ENCODE assay signal across 8 mouse cellular contexts in the genomic region with DNA sequence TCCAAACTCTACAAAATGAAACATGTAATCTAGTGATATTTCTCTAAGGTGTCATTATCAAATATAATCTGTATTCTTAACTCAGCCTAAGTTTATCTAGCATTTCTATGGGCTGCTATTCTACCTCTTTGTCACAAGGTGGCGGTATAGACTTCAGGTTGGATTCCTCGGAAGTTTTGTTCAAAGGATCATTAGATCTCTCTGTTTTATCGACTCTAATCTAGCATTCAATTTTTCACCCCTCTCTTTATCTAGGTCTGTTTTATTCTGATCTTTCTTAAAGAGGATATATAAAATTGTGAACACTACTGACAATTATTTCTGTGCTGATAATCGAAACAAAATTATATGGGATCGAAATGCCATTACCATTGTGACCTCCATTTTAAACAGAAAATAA. TPM values are rescaled to one million over a fixed set of nuclear protein-coding genes. Genes with fewer than 3 reads are reported as not detected.
DNase-seq lines count a peak whose midpoint lies in the region; ATAC-seq and TF ChIP-seq lines count a peak whose summit lies in the region.
"Had no signal": no experiment of that assay in that cellular context is flagged by ENCODE, and none has a peak within 500 bp of the region (broad histone marks: within the 10 kb centered on the region; RNA-seq: fewer than 3 reads in every experiment).

No protein-coding gene starts in this region.

- 27% methylated on average over 5 of the region's 5 CpGs for WGBS in kidney, postnatal 0 days

- H3K9ac ChIP-seq in kidney, postnatal 0 days (ENCODE audit: low read depth, low read length) = no peak overlapping the region
- no peak overlapping the region for H3K9ac ChIP-seq in ES-E14 (ENCODE audit: insufficient read depth, low read depth, low read length, poor library complexity, severe bottlenecking)
- H3K9ac ChIP-seq: lung, embryonic 15.5 days had no signal

- H3K27ac ChIP-seq in kidney, postnatal 0 days = peak overlapping the region; percentile 67; the same call in 1 of the 2 replicates
- H3K27ac ChIP-seq in ES-E14 (ENCODE audit: insufficient read depth, low read depth, low read length, poor library complexity, severe bottlenecking) = no peak overlapping the region; the same call in 1 of the 2 replicates

- TF ChIP-seq CTCF in kidney, postnatal 0 days (IDR thresholded peaks at IDR 0.05; ENCODE audit: low read depth) = peak; percentile 74

- in situ Hi-C loops in ES-E14 (cut with MboI; ENCODE audit: low sequenced_read_pairs in 2 of 2, unreplicated experiment in 2 of 2) = no loop called here

- no peak overlapping the region; the same call in 1 of the 2 replicates for H3K4me2 ChIP-seq in kidney, postnatal 0 days (ENCODE audit: low read length)

- no peaks in the 10 kb centered on the region for H3K36me3 ChIP-seq in kidney, postnatal 0 days (ENCODE audit: insufficient read depth, low read length)
- no peaks in the 10 kb centered on the region for H3K36me3 ChIP-seq in ES-E14 (ENCODE audit: control insufficient read depth, insufficient read depth, low read length, poor library complexity, severe bottlenecking)
- H3K36me3 ChIP-seq: lung, embryonic 15.5 days had no signal

- no peaks in the 10 kb centered on the region for H3K27me3 ChIP-seq in kidney, postnatal 0 days (ENCODE audit: insufficient read depth, low read length)
- H3K27me3 ChIP-seq: lung, embryonic 15.5 days had no signal

- no peaks in the 10 kb centered on the region for H3K4me1 ChIP-seq in kidney, postnatal 0 days (replicated peaks; ENCODE audit: insufficient read depth, low read length)
- peaks cover 0 to 3% of the 10 kb centered on the region in 2 experiments; a peak in 2 of 4 replicates for H3K4me1 ChIP-seq in ES-E14 (ENCODE audit: control insufficient read depth in 2 of 2, insufficient read depth in 2 of 2, low read length in 2 of 2, poor library complexity in 1 of 2)

- no peak overlapping the region for H3K4me3 ChIP-seq in kidney, postnatal 0 days (replicated peaks; ENCODE audit: low read depth, low read length)
- peak overlapping the region in 1 of 2 experiments; percentile 76; a peak in 2 of 4 replicates for H3K4me3 ChIP-seq in ES-E14 (ENCODE audit: insufficient read depth in 1 of 2, low read depth in 1 of 2, low read length in 2 of 2, poor library complexity in 1 of 2, severe bottlenecking in 1 of 2)

- DNase-seq in kidney, postnatal 0 days (ENCODE audit: low spot score) = peak; percentile 50
- no peak for DNase-seq in kidney, postnatal 4 days
- DNase-seq in ES-E14 (ENCODE audit: low read depth, low spot score) = no peak
- DNase-seq in adipocyte (ENCODE audit: low spot score) = peak; percentile 39
- DNase-seq in left cerebral cortex, adult 11 months (ENCODE audit: low spot score) = no peak
- DNase-seq in frontal cortex, postnatal 36 days (ENCODE audit: low spot score in 2 of 2) = no peak

- no peaks in the 10 kb centered on the region for H3K9me3 ChIP-seq in kidney, postnatal 0 days (replicated peaks; ENCODE audit: low read length)
- H3K9me3 ChIP-seq in ES-E14 (ENCODE audit: control insufficient read depth, insufficient read depth, low read depth, low read length) = no peaks in the 10 kb centered on the region
- H3K9me3 ChIP-seq: lung, embryonic 15.5 days had no signal

- ATAC-seq in kidney, postnatal 0 days (replicated peaks; ENCODE audit: low FRiP score, low read depth) = no peak
- 0 out of 2 replicates have a peak, but pooled peaks have one; percentile 18 for ATAC-seq in megakaryocyte-erythroid progenitor cell, adult 5-6 weeks (replicated peaks; ENCODE audit: low FRiP score, low TSS enrichment, poor library complexity, severe bottlenecking)

TF ChIP-seq in ES-E14, 5 proteins besides CTCF, POLR2A, EP300 and RAD21:
- no peak for TF ChIP-seq ZNF384 (IDR thresholded peaks at IDR 0.05; ENCODE audit: low read depth, low read length)
- TF ChIP-seq ZC3H11A (IDR thresholded peaks at IDR 0.05; ENCODE audit: borderline replicate concordance, low read depth, low read length) = 0 out of 2 replicates have a peak, but pooled peaks have one; percentile 71

RNA-seq across cellular contexts. Expression of gene Tufm, which starts 5.5 kb away (rescaled TPM):
- 117 and 134 TPM in 2 replicates for polyA plus RNA-seq in kidney, postnatal 0 days (2015; fragmentation: Nextera tagmentation; extraction: Ambion mirVana)
- total RNA-seq in ES-E14 (2012; rRNA removed) = 125 and 133 TPM in 2 replicates
- total RNA-seq in megakaryocyte-erythroid progenitor cell, adult 5-6 weeks (2014; fragmentation: Nextera tagmentation) = 128 and 168 TPM in 2 replicates
- total RNA-seq in megakaryocyte-erythroid progenitor cell, adult 5-6 weeks (2017) = 92.9 and 141 TPM in 2 replicates

RNA-seq across cellular contexts. Expression of gene Sh2b1, which starts 6.5 kb away (rescaled TPM):
- polyA plus RNA-seq in kidney, postnatal 0 days (2015; fragmentation: Nextera tagmentation; extraction: Ambion mirVana) = 44.1 and 44.8 TPM in 2 replicates
- total RNA-seq in ES-E14 (2012; rRNA removed) = 20.3 and 22.5 TPM in 2 replicates
- 24.8 and 49.2 TPM in 2 replicates for total RNA-seq in megakaryocyte-erythroid progenitor cell, adult 5-6 weeks (2014; fragmentation: Nextera tagmentation)
- 11.7 and 11.9 TPM in 2 replicates for total RNA-seq in megakaryocyte-erythroid progenitor cell, adult 5-6 weeks (2017)

RNA-seq across cellular contexts. Expression of gene Atp2a1, which starts 18.8 kb away (rescaled TPM):
- 0.45 and 0.71 TPM in 2 replicates for polyA plus RNA-seq in kidney, postnatal 0 days (2015; fragmentation: Nextera tagmentation; extraction: Ambion mirVana)
- total RNA-seq in ES-E14 (2012; rRNA removed) = 0.11 and 0.27 TPM in 2 replicates
- total RNA-seq in megakaryocyte-erythroid progenitor cell, adult 5-6 weeks (2014; fragmentation: Nextera tagmentation) = 2.3 TPM in 1 of 2 replicates, not detected in the other
- 0.15 and 0.61 TPM in 2 replicates for total RNA-seq in megakaryocyte-erythroid progenitor cell, adult 5-6 weeks (2017)

RNA-seq across cellular contexts. Expression of gene Atxn2l, which starts 21.5 kb away (rescaled TPM):
- polyA plus RNA-seq in kidney, postnatal 0 days (2015; fragmentation: Nextera tagmentation; extraction: Ambion mirVana) = 30.2 and 30.3 TPM in 2 replicates
- total RNA-seq in ES-E14 (2012; rRNA removed) = 72.3 and 80.1 TPM in 2 replicates
- 162 and 199 TPM in 2 replicates for total RNA-seq in megakaryocyte-erythroid progenitor cell, adult 5-6 weeks (2014; fragmentation: Nextera tagmentation)
- 28.4 and 42.7 TPM in 2 replicates for total RNA-seq in megakaryocyte-erythroid progenitor cell, adult 5-6 weeks (2017)

RNA-seq across cellular contexts. Expression of gene Rabep2, which starts 53.1 kb away (rescaled TPM):
- 29.7 and 31.7 TPM in 2 replicates for polyA plus RNA-seq in kidney, postnatal 0 days (2015; fragmentation: Nextera tagmentation; extraction: Ambion mirVana)
- total RNA-seq in ES-E14 (2012; rRNA removed) = 22.1 and 27.8 TPM in 2 replicates
- 10.2 and 13.9 TPM in 2 replicates for total RNA-seq in megakaryocyte-erythroid progenitor cell, adult 5-6 weeks (2014; fragmentation: Nextera tagmentation)
- 11.5 and 14.0 TPM in 2 replicates for total RNA-seq in megakaryocyte-erythroid progenitor cell, adult 5-6 weeks (2017)

Comparison
In these comparisons a context has a peak if more than half of its experiments do, and no peak if none do; other contexts are left out.
1. DNase-seq: peak in kidney, postnatal 0 days (single experiment) and adipocyte (single experiment); none in kidney, postnatal 4 days (0 of 2), ES-E14 (single experiment), left cerebral cortex, adult 11 months (single experiment) and frontal cortex, postnatal 36 days (0 of 2).